Mouse (Mus musculus) testis, postnatal 10 days (tissue): Measurements from ENCODE around the gene Olfr1418.
"Not testable (repeated sequence)": the region's sequence is repeated elsewhere in the genome, so short reads cannot be mapped to it uniquely, and the experiment has no call there.

Experiments used
- DNase-seq: peaks from one replicate; pipeline ENCODE4 v3.0.0; 2021; ENCODE audit warnings: low spot score

The Olfr1418 gene

DNA sequence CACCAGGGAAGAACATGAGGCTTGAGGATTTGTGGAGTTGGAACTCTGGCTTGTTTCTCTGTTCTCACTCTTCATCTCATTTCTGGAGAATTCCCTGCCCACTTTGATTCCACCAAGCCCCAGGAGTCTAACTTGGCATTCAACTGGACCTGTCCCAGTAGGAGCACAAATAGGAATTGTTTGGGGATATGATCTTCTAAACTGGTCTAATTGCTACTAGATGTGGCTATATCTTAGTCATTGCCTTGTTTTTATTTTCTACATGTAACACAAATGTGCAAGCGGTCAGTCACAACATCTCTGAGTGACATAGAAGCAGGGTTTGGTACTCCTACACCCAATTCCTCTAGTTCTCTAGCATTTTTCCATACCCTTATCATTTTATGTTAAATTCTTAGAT lies at the start of gene Olfr1418:
Gene Olfr1418 (minus strand): TSS at position 101 of the 400 bp plus-strand sequence.
- no peak for DNase-seq

DNA sequence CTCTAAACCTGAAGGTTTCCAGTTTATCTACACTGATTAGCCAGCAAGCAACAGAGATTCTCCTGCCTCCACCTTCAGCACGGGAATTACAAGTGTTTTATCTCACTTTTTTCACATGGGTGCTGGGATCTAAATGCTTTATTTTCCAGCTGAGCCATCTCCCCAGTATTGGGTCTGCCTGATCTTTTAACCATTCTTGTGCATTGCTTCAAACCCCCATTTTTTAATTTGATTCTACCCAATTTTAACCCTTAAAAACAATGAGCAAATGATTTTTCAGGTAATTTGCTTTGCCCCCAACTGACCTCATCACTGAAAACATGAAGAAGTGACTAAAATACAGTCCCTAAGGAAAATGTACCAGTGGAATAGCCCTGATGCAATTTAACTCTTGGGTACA lies 25.4 kb upstream of the Olfr1418 start, which contains the start of gene Olfr1420:
Gene Olfr1420 (plus strand): TSS at position 301 of the 400 bp plus-strand sequence.
- DNase-seq, result no peak

DNA sequence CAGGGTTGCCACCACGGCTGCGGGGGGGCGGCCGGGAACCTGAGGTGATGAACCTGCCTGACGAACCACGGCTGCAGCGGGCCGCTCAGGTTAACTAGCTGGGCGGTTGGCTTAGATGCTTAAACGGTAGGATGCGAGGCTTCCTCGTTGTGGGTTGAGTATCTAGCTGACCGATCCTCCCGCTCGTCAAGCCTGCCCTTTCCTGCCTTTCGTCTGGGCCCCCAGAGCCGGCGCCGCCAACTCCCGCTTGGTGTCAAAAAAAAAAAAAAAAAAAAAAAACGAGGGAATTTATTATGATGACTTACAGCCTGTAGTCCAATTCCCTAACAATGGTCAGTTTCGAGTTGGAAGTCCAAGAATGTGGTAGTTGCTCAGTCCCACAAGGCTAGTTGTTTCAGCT lies 17.5 kb upstream of the Olfr1418 start:
- DNase-seq, result not testable (repeated sequence)

DNA sequence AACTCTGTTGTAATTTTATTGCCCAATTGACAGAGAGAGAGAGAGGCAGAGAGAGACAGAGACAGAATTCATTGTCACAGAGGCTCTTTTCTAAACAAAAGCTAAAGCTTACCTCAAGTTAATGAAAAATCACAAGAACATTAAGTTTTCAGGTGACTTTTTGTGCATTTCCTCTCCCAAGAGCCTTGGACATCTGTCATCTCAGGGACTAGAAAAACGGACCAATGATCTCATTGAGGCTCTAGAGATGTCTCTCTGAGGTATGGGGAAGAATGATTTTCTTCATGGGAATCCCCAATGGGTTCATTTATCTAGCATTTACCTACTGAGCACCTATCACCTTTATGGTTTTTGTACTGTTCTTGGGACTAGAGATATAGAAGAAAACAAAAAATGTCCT lies 14.1 kb upstream of the Olfr1418 start, which contains the start of gene Olfr1419:
Gene Olfr1419 (minus strand): TSS at position 101 of the 400 bp plus-strand sequence.
- DNase-seq, result no peak

DNA sequence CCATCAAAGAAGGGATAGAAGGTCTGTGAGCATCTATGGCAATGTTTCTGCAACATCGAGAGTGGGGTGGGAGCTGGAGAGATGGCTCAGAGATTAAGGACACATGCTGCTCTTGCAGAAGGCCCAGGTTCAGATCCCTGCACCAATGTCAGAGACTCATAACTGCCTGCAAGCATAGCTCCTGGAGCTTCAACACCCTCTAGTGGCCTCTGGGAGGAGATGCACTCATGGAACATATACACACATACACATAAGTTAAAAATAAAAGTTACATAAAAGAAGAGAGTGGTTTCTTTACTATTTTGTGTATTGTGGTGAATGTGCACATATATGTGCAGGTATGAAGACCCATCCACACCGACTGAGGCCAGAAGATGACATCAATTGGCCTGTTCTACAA lies 7.0 kb upstream of the Olfr1418 start:
- no peak for DNase-seq

DNA sequence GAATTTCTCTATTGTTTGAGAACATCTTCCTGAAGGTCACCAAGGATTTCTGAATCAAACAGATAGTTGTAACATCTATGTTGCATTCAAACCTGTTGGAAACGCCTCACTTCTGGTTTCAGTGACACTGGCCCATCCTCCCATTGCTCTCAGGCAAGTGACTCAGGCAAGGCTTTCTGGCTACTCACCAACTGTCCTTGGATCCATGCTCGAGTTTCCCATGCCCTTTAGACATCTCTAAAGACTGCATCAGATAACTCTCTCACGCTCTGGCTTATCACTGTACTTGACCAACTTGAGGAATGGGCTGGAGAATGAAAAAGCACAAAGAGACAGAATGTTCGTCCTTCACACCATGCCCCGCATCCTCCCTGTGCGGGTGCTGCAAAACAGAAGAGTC lies 4.4 kb downstream of the Olfr1418 start:
- DNase-seq, result no peak

DNA sequence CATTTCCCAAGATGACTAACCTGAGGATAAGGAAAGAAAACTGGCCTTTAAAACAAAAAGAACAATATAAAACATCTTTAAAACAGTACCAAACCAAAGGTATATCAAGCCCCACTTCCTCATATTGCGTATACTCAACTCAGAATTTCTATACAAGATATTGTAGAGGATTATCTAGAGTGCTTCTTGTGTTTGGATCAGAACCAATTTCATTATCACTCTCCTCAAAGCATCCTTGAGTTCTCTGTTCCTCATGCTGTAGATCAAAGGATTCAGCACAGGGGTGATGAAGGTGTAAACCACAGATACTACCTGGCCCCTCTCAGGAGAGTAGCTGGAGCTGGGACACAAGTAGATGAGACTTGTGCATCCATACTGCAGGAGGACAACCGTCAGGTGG lies 6.0 kb downstream of the Olfr1418 start:
- DNase-seq, result no peak

DNA sequence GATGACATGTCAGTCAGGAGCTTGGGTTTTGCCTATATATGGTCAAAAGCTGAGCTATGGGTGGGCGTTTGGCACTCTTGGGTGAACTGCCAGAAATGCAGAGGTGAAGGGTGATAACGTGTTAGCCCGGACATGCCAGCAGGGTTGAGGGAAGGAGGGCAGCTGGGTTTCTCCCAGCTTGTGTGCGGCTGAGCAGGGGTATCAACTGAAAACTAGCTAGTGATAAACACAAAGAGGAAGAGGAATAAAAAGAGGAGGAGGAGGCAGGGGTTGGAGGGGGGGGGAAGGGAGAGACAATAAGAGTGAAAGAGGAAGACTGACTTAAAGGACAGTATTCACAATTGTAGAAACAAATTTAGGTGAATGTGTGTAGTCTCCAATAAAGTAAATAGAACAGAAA lies 8.2 kb downstream of the Olfr1418 start:
- DNase-seq, result no peak

DNA sequence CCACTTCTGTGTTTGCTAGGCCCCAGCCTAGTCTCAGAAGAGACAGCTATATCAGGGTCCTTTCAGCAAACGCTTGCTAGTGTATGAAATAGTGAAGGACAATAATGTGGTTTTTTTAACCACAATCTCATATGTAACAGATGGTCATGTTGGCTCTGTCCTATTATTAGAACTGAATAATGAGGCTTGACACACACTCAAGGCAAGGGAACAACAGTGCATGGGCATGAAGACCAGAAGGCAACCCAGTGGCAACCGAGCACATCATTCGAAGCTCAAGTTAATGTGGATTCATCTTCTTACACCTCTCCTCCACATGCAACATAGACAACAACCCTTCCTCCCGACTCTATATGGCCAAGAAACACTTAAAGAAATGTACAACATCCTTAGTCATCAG lies 14.5 kb downstream of the Olfr1418 start:
- DNase-seq, result no peak

DNA sequence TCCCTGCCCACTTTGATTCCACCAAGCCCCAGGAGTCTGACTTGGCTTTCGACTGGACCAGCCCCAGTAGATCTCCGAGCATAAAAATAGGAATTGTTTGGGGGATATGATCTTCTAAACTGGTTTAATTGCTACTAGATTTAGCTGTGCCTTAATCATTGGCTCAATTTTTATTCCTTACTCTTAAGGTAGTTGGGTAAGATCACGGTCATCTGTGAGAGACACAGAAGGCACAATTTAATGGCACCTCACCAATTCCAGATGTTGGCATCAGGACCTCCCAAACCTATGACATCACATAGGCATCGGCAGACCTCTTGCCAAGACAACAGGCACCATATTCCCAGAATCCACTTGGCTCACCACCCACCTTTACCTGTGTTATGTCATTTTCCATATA lies 21.7 kb downstream of the Olfr1418 start, which contains the start of gene Olfr1417:
Gene Olfr1417 (minus strand): TSS at position 101 of the 400 bp plus-strand sequence.
- no peak for DNase-seq

DNA sequence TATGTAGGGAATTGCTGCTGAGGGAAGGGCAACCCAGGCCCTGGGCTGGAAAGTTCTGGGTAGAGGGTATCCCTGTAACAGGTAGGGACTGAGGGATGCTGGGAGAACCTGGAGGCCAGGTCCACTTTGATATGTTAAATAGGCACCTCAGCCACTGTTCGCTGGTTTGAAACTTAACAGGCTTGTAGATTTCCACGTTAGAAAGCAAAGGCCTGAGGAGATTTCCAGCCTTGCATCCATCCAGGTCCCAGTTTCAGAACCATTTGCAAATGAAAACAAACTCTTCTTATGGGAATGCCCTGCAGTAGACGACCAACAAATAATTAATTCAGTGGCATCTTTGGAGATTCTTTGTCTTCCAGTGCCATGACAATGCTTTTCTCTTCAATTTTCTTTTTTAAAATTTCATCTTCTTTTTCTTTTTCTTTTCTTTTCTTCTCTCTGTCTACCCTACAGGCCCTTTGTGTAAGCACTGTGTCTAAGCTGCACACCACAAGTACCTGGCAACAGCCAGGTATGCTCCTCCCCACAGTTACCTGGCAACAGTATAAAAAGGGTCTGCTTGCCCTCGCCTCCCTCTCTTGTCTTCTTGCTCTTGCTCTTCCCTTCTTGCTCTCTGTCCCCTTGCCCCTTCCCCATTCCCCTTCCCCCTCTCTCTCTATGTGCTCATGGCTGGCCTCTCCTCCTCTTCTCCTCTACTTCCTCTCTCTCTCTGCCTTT lies 37.4 kb downstream of the Olfr1418 start:
- no peak for DNase-seq

DNA sequence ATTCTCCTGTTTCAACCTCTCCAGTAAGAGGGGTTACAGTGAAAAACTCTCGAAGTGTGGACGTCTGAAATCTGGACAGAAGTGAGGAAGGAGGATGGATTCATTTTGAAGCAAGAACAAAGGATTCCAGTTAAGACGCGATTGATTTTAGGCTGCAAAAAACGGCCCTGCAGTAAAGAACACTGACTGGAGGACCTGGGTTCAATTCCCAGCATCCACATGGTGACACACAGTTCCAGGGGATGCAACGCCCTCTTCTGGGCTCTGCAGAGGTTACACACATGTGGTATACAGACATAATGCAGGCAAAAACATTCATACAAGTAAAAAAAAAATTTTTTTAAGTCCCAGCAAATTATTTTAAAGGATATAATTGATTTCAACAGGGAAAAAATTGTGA lies 40.7 kb downstream of the Olfr1418 start:
- DNase-seq, result no peak

DNA sequence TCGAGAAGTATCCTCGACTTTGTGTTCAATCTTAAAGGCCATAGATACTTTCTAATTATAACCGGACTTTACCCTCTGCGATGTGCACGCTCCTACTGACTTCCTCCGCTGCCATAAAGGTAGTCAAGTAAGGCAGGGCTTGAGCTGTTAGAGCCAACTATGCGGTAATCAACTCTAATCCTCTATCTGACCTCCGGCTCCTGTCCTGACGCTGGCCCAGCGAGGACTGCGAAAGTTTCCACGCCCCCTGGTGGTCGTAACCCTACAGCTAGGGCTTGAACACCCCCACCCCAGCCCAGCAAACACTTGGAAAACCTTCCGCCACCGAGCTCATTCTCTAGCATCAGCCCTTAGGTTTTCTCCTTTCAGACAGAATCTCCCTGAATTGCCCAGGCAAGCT lies 41.1 kb downstream of the Olfr1418 start:
- DNase-seq, result peak; percentile 86

DNA sequence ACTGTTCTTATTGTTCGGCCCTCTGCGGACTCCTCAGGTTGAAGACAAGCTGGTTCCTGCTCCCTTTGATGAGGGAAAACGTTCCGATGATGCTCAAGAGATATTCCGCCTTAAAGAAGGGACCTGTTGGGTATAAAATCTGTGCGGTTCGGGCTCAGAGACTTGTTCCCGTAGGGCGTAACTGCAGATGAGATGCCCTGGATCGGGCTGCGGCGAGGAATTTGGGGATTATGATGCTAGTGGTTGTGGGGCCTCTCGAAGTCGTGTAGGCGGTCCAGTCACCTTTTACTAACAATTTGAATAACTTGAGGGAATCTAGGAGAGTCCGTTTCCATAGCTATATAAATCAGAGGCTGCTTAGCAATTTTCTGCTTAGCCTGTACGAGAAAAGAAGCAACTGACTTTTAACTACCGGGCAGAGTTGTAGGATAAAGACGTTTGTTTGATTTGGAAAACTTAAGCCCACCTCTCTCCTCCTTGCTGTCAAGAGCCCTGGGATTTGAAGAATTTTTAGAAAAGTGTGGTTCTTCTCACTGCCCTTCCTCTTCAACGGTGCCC lies 41.6 kb downstream of the Olfr1418 start, which contains the start of gene Stx3:
Gene Stx3 (minus strand): TSS at position 261 of the 558 bp plus-strand sequence.
- no peak for DNase-seq

DNA sequence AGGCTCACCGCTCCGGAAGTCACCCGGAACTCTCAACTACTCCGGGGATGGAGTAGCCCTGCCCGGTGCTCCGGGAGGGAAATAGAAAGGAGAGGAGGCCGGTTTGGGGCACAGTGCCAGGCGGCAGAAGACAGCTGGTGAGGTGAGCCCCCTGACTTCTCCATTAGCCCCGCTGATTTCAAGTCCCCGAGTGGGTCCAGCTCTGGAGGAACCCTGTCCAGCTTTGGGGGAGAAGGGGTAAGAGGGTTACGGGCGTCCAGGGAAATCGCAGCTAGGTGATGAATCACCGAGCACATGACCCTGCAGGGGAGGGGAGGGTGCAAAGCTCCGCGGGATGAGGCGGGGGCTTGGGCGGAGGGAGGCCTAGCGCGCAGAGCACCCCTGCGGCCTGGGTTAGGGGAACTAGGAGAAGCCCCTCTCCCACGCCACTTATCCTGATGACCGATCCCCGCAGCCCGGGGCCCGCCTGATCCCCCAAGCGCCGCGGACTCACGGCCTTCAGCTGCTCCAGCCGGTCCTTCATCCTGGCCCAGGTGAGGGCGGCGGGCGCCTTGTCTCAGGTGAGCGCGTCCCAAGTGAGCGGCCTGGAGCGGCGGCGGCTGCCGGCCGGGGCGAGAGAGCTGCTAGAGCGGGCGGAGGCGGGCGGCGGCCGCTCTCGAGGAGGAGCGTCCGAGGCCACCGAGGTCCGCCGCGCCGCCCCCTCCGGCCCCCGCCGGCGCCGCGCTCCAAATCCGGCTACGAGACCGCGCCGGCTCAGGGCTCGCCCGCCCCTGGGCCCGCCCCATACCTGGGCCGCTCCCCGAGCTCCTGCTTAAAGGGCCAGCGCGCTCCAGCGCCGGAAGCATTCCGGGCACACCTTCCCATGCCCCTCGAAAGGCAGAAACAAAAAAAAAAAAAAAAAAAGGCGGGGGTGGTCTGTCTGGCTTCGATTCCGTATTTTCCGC lies 42.4 kb downstream of the Olfr1418 start:
- DNase-seq, result peak; percentile 58

DNA sequence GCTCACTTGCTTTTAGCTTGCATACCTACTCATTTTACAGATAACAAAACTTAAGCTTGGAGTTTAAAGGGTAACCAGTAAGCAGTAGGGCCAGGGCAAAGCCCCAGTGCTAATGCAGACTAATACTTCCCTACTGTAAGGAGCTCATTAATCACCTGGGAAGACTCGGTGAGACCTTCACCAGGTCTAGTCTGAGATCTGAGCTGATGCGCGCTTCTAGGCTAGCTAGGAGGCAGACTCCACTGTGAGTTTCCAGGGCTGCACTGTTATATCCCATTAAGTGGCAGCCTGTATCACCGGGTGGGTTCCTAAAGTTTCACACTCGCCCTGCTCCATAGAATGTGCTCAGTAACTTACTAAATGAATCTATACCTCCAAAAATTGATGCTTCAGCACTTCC lies 43.3 kb downstream of the Olfr1418 start:
- DNase-seq, result no peak

DNA sequence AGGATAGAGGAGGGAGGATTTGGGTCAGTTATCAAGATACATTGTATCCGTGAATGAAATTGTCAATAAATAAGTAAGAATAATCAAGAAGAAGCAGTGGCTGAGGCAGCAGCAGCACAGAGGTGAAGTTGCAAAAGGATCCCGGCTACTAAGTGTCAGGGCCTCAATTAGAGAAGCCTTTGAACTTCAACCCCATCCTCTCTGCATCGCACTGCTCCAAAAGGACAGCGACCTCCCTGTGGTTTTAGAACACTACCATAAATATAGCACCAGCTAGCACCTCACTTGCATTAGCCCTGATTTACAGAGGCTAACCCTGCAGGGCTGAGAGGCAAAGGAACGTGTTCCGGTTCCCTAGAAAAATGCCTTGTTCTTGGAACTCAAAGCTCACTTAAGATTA lies 44.2 kb downstream of the Olfr1418 start:
- no peak for DNase-seq

DNA sequence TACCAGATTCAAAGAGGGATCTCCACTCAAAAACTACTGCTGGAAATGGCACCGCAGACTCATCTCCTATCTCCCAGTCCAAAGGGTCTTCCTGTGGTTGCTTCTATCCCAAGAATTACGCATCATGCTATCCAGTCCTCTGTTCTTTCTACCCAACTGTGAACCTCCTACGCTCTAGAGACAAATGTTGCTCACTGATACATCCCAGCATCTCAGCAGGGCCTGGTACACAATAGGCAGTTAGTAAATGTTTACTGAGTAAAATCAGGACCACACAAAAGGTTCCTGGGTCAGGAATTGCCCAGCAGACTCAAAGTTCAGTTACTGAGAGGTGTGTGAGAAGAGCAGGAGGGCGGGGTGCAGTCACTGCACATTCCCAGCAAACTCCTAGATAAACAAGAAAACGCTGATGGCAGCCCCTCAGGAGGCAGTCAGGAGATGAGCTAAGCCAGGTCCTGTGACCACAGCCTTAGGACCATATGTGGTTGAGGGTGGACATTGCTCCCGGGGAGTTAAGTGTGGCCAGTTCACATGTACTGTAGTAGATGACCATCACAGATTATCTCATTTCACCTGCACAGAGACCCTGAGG lies 46.0 kb downstream of the Olfr1418 start:
- DNase-seq, result no peak

DNA sequence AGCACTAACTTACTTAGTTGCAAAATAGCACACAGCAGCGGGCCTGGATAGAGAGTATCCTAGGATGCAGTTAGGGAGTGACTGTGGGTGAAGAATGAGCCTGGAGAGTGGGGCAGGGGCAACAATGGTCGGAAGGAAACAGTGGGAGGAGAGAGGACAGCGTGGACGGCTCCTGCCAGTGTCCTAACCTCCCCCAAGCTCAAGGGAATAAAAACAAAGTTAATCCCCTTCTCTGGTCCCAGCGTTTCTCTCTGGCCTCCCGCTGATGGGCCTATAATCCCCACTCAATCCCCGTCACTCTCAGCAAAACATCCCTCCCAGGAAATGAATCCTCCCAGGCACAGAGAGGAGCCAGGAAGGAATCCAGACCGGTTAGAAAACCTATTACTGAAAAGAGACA lies 47.2 kb downstream of the Olfr1418 start:
- DNase-seq, result no peak

DNA sequence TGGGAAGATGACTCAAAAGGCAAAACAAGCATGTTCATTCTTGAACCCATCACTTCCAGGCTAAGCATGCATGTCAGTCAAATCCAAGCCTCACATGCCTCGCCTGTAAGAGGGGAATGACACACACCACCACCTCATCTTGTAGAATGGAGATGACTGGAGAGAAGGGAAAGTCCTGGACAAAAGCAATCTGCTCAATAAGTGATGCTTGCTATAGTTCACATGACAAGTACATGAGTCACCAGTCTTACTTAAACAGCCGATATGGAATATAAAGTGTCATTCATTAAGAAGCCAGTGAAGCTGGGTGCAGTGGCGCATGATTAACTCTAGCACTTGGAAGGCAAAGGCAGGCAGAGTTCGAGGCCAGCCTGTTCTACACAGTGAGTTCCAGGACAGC lies 47.7 kb downstream of the Olfr1418 start:
- DNase-seq, result no peak

DNA sequence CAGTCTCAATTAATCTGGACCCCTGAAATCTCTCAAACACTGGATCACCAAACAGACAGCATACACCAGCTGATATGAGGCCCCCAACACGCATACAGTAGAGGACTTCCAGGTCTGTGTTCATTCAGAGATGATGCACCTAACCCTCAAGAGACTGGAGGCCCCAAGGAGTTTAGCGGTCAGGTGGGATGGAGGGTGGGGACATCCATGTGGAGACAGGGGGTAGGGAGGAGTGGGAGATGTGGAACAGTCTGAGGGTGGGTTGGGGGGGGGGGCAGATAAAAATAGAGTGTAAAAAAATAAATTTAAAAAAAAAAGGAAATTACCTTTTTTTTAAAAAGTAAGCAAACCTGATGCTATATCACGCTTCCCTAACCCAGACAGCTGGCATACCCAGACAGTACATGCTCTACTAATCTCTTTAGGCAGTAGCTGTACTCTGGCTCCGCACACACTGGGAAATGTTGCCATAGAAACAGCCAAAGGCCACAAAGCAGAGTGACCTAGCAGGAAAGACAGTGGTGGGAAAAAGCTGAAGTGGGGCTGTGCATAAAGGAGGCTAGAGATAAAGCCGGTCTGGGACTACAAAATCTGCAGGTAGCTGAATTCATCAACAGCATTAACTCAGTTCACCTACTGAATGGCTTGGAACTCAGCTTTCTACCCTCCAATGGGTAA lies 49.0 kb downstream of the Olfr1418 start:
- no peak for DNase-seq

DNA sequence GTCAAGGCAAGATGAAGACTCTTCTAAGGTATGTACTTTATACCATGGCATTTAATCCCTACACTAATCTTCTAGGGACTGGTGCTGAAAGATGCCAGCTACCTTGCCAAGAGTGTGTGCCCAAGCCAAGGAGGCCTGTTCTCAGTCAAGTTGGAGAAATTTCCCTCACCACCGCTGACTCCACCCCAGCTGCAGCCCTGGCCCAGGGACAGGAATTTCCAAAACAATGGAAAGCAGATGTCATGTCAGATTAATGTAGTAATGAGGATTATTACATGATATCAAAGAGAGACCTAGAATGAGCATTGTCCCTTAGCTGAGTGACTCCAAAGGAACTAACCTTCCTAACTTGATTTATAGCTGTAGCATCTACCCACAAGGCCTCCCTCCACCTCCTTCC lies 50.0 kb downstream of the Olfr1418 start:
- no peak for DNase-seq
